Mouse (Mus musculus): Measurements from ENCODE around the gene Ovch2. TPM values are rescaled to one million over a fixed set of nuclear protein-coding genes. Genes with fewer than 3 reads are reported as not detected.

Ovch2 gene
- polyA plus RNA-seq, 1 experiment from 2014 or later, result not detected

DNA sequence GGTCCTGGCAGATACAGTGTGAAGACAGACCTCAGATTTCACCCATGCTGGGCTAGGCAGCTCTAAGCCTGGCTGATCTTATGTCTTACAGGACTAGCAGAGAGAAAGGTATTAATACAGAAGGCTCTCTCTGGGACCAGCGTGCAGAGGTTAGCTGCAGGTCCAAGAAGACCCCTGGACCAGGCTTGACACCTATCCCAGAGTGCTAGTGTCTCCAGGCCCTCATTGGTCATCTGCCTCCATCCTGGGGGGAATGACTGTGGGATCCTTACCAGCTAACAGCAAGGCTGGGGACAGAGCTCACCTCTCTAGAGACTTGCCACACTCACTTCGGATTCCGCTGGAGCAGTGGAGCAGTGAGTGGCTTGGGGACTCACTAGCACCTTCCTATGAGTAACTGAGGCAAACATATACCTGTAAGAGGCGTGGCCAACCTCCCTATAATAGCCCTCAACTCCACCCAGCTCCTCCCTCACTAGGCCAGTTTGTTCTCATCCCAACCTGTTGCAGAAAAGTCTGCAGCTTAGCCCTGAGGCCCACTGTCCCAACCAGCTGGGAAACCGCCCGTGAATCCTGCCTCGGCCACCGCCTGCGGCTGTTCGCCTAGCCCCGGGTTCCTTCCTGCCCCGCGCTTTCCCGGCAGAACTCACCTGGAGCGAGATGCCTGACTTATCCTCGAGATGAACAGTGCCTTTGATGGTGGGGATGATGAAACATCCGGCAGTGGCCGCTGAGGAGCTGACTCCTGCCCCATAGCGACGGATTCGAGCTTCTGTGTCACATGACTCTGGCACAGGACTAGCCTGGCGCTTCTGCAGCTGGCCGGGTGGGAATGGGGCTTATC lies 43.5 kb downstream of the Ovch2 start, which contains the start of gene Cyb5r2:
TSS of gene Cyb5r2 (minus strand) at position 725 of the 844 bp plus-strand sequence.
- Histone ChIP-seq H3K4me2 (replicated peaks) (peak within 1 kb of the TSS; percentile 55), H3K36me3 (no peaks in the 10 kb centered on the region), H3K27ac (no peak within 1 kb of the TSS), H3K9ac (0 out of 2 replicates have a peak within 1 kb of the TSS, but pooled peaks have one; percentile 26), H3K9me3 (no peaks in the 10 kb centered on the region), H3K27me3 (replicated peaks) (no peaks in the 10 kb centered on the region), H3K4me3 (no peak within 1 kb of the TSS), H3K4me1 (no peaks in the 10 kb centered on the region)
- peak; percentile 65 for ATAC-seq (ENCODE audit: low FRiP score, low read depth)
- WGBS, result 16% methylated on average over 23 of the region's 23 CpGs

DNA sequence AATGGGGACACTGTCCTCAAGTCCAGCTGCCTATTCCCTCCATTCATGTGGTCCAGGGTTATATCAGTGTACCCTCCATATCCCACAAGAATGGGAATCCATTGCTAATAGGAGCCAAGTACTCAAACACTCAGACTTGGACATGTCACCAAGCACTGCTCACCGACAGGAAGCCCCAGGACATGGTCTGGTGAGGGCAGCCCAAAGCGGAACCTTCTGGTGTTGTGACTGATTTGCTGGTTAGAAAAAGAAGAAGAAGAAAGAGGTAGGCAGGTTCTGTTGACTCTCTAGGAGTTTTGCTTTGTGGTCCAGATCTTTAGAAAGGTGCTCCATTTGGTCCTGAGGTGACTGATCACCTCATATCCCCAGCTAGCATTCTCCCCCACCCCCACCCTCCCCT lies 44.3 kb downstream of the Ovch2 start:
- H3K4me2 ChIP-seq (replicated peaks), result no peak overlapping the region
- 88% methylated on average over 2 of the region's 2 CpGs for WGBS
- no peaks in the 10 kb centered on the region for H3K27me3 ChIP-seq (replicated peaks)
- no peak for ATAC-seq (ENCODE audit: low FRiP score, low read depth)
- H3K9ac ChIP-seq, result no peak overlapping the region
- H3K9me3 ChIP-seq, result no peaks in the 10 kb centered on the region
- H3K36me3 ChIP-seq, result no peaks in the 10 kb centered on the region
- H3K4me3 ChIP-seq, result no peak overlapping the region
- H3K27ac ChIP-seq, result no peak overlapping the region
- no peaks in the 10 kb centered on the region for H3K4me1 ChIP-seq

DNA sequence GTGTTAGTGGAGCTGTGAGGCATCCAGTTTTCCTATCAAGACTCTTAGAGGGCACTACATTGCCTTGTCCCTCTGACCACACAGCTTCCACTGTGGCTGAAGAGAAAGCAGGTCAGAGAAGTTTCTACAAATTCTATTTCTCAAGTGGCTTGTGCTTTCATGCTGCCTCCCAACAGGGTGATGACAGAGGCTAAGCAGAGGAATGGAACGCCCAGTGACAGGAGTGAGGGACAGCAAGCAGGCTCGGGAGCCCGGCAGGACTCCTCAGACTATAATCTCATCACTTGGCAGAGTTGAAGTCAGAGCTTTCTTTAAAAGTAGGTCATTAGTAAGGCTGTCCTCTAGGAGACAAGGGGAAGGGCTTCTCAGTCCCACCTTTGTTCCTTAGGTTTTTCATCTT lies 45.1 kb downstream of the Ovch2 start:
- no peak overlapping the region for H3K9ac ChIP-seq
- H3K27me3 ChIP-seq (replicated peaks), result no peaks in the 10 kb centered on the region
- H3K4me3 ChIP-seq, result no peak overlapping the region
- 78% methylated on average over 3 of the region's 3 CpGs for WGBS
- H3K27ac ChIP-seq, result no peak overlapping the region
- no peak overlapping the region for H3K4me2 ChIP-seq (replicated peaks)
- ATAC-seq (ENCODE audit: low FRiP score, low read depth), result no peak
- no peaks in the 10 kb centered on the region for H3K36me3 ChIP-seq
- no peaks in the 10 kb centered on the region for H3K4me1 ChIP-seq
- no peaks in the 10 kb centered on the region for H3K9me3 ChIP-seq

DNA sequence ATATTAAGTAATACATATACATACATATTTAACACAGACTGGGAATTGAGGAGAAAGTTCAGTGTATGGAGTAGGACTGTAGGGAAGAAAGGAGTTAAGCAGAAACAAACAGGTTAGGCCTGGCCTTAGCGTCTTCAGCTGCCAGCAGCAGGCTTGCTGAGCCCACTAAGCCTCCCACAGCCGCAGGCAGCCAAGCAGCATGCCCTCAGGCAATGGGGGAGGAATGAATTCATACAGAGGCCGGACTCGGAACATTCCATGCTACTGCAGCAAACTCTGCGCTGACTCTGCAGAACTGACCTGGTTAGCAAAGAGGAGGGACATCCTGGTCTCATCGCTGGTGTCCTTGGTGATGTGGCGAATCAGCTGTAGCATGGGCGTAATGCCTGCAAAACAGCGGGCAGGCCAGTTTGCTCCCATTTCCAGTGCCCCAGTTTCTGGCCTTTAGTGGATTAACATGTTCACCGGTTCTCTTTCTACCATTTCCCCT lies 48.9 kb downstream of the Ovch2 start:
- Histone ChIP-seq H3K9ac (no peak overlapping the region), H3K4me3 (no peak overlapping the region), H3K4me2 (replicated peaks) (no peak overlapping the region), H3K4me1 (no peaks in the 10 kb centered on the region), H3K9me3 (no peaks in the 10 kb centered on the region), H3K27me3 (replicated peaks) (no peaks in the 10 kb centered on the region), H3K36me3 (no peaks in the 10 kb centered on the region), H3K27ac (no peak overlapping the region)
- no peak for ATAC-seq (ENCODE audit: low FRiP score, low read depth)
- 85% methylated on average over 10 of the region's 10 CpGs for WGBS

- H3K27ac ChIP-seq, result no peak overlapping the region
- no peak for ATAC-seq (ENCODE audit: low FRiP score, low read depth)
- no peak overlapping the region for H3K4me3 ChIP-seq
- WGBS, result 92% methylated on average over 4 of the region's 4 CpGs
- H3K4me2 ChIP-seq (replicated peaks), result no peak overlapping the region
- H3K4me1 ChIP-seq, result no peaks in the 10 kb centered on the region
- no peaks in the 10 kb centered on the region for H3K36me3 ChIP-seq
- no peak overlapping the region for H3K9ac ChIP-seq
- no peaks in the 10 kb centered on the region for H3K27me3 ChIP-seq (replicated peaks)
- H3K9me3 ChIP-seq, result no peaks in the 10 kb centered on the region
These were observed 51.3 kb downstream of the Ovch2 start for GRCm38 (mm10) chr7:107749721-107750120.

DNA sequence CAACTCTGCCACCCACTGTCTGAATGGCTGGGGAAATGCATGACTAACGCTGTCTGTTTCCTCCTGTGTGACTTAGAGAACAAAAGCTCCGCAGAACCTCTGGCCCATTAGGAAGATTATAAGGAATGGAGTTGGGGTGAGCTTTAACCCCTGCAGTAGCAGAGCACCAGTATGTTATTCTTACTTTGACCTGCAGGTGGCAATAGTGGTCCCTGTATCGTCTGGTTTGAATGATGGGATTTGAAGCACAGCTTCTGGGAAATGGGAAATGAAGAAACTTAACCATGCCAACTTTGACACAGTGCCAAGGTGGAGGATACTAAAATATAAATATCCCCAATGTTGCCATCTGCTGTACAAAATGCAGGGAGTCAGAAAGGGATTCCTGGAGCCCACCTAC lies 51.7 kb downstream of the Ovch2 start:
- 5% methylated on average over 3 of the region's 3 CpGs for WGBS
- Histone ChIP-seq H3K4me1 (no peaks in the 10 kb centered on the region), H3K27me3 (replicated peaks) (no peaks in the 10 kb centered on the region), H3K27ac (no peak overlapping the region), H3K9me3 (no peaks in the 10 kb centered on the region), H3K9ac (no peak overlapping the region), H3K36me3 (no peaks in the 10 kb centered on the region), H3K4me3 (no peak overlapping the region), H3K4me2 (replicated peaks) (no peak overlapping the region)
- ATAC-seq (ENCODE audit: low FRiP score, low read depth), result 0 out of 2 replicates have a peak, but pooled peaks have one; percentile 23

- no peaks in the 10 kb centered on the region for H3K9me3 ChIP-seq
- ATAC-seq (ENCODE audit: low FRiP score, low read depth), result 0 out of 2 replicates have a peak, but pooled peaks have one; percentile 30
- H3K4me2 ChIP-seq (replicated peaks), result no peak overlapping the region
- H3K36me3 ChIP-seq, result no peaks in the 10 kb centered on the region
- no peak overlapping the region for H3K4me3 ChIP-seq
- H3K4me1 ChIP-seq, result no peaks in the 10 kb centered on the region
- 19% methylated on average over 2 of the region's 2 CpGs for WGBS
- H3K27me3 ChIP-seq (replicated peaks), result no peaks in the 10 kb centered on the region
- no peak overlapping the region for H3K27ac ChIP-seq
- H3K9ac ChIP-seq, result no peak overlapping the region
These were observed 53.1 kb downstream of the Ovch2 start for GRCm38 (mm10) chr7:107747954-107748353.

- H3K9ac ChIP-seq, result no peak overlapping the region
- no peaks in the 10 kb centered on the region for H3K9me3 ChIP-seq
- no peak overlapping the region for H3K4me2 ChIP-seq (replicated peaks)
- H3K27me3 ChIP-seq (replicated peaks), result no peaks in the 10 kb centered on the region
- no peak overlapping the region for H3K27ac ChIP-seq
- H3K36me3 ChIP-seq, result no peaks in the 10 kb centered on the region
- H3K4me3 ChIP-seq, result no peak overlapping the region
- ATAC-seq (ENCODE audit: low FRiP score, low read depth), result no peak
- 91% methylated on average over 9 of the region's 9 CpGs for WGBS
- no peaks in the 10 kb centered on the region for H3K4me1 ChIP-seq
These were observed 53.5 kb downstream of the Ovch2 start for GRCm38 (mm10) chr7:107747476-107747875.

DNA sequence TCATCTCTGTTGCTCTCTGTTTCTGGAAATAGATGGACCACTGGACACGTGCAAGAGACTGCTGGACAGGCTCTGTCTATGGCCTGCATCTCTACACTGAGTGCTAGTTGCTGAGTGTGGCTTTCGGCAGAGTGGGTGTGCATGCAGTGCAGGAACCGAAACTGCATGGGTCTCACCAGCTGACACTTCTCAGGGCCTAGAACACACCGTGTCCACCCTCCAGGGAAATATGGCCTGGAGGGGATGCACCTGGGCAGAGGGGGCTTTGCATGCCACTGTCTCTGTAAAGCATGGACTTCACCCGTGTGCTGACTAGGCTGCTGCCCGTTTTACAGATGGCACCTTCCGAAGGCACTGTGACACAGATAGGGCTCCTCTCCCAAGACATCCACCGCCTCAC lies 55.0 kb downstream of the Ovch2 start:
- no peak overlapping the region for H3K4me3 ChIP-seq
- H3K27me3 ChIP-seq (replicated peaks), result no peaks in the 10 kb centered on the region
- no peak overlapping the region for H3K4me2 ChIP-seq (replicated peaks)
- no peak overlapping the region for H3K9ac ChIP-seq
- no peaks in the 10 kb centered on the region for H3K36me3 ChIP-seq
- no peaks in the 10 kb centered on the region for H3K4me1 ChIP-seq
- WGBS, result 91% methylated on average over 8 of the region's 8 CpGs
- H3K27ac ChIP-seq, result no peak overlapping the region
- no peak for ATAC-seq (ENCODE audit: low FRiP score, low read depth)
- H3K9me3 ChIP-seq, result no peaks in the 10 kb centered on the region

DNA sequence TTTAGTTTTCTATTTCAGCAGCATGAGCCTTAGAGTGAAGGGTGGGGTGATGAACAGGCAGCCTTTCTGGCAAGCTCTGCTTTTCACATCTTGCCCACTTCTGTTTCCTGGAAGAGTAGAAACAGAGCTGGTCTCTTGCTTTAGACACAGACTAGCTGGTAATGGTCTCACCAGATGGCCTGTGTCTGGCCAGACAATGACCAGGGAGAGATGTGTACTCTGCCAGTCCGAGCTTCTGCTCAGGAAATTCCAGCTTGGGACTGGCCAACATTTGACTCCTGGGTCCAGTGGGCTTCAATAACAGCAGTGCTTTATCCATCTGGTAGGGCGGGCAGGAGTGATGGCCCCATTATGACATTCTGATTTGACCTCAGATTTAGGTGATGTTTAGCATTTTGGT lies 55.9 kb downstream of the Ovch2 start:
- H3K27ac ChIP-seq, result no peak overlapping the region
- no peak overlapping the region for H3K9ac ChIP-seq
- H3K4me3 ChIP-seq, result no peak overlapping the region
- no peak overlapping the region for H3K4me2 ChIP-seq (replicated peaks)
- no peaks in the 10 kb centered on the region for H3K9me3 ChIP-seq
- H3K36me3 ChIP-seq, result no peaks in the 10 kb centered on the region
- WGBS, result 61% methylated on average over 2 of the region's 2 CpGs
- H3K27me3 ChIP-seq (replicated peaks), result no peaks in the 10 kb centered on the region
- no peaks in the 10 kb centered on the region for H3K4me1 ChIP-seq
- no peak for ATAC-seq (ENCODE audit: low FRiP score, low read depth)

DNA sequence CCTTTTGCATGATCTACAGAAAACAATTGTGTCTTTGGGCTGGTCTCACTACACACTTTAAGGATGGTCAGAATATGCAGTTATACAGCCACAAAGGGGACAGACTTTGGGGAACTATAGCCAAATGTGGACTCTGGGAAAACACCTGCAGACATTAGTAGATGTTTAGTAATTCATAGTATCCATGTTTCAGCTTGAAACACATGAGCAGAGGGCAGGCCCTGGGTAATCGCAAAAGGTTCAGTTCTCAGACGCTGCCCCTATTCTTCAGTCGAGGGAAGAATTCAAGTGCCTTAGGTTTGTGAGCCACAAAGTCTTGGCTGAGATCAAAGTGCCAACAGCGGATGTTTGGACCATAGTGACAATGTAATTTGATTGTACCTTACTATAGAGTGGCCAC lies 56.6 kb downstream of the Ovch2 start:
- Histone ChIP-seq H3K9me3 (no peaks in the 10 kb centered on the region), H3K9ac (no peak overlapping the region), H3K4me2 (replicated peaks) (no peak overlapping the region), H3K27me3 (replicated peaks) (no peaks in the 10 kb centered on the region), H3K36me3 (no peaks in the 10 kb centered on the region), H3K4me1 (no peaks in the 10 kb centered on the region), H3K4me3 (no peak overlapping the region), H3K27ac (no peak overlapping the region)
- ATAC-seq (ENCODE audit: low FRiP score, low read depth), result no peak
- WGBS, result 87% methylated on average over 4 of the region's 4 CpGs

GRCm38 (mm10) chr7:107742963-107743465 lies 58.0 kb downstream of the Ovch2 start:
- 88% methylated on average over 10 of the region's 10 CpGs for WGBS
- H3K27ac ChIP-seq, result no peak overlapping the region
- H3K9ac ChIP-seq, result no peak overlapping the region
- H3K4me2 ChIP-seq (replicated peaks), result no peak overlapping the region
- H3K4me3 ChIP-seq, result no peak overlapping the region
- no peaks in the 10 kb centered on the region for H3K27me3 ChIP-seq (replicated peaks)
- ATAC-seq (ENCODE audit: low FRiP score, low read depth), result no peak
- H3K9me3 ChIP-seq, result no peaks in the 10 kb centered on the region
- H3K4me1 ChIP-seq, result no peaks in the 10 kb centered on the region
- H3K36me3 ChIP-seq, result no peaks in the 10 kb centered on the region

Data from neural tube, embryonic 12.5 days (tissue).